Mouse (Mus musculus): ENCODE measurements at regions not wholly inside any gene's neighbourhood (a gene's known extent, or its start where the extent isn't known, plus 50 kb on each side); places are given as distances from the start of the nearest gene placed in this dataset.

DNA sequence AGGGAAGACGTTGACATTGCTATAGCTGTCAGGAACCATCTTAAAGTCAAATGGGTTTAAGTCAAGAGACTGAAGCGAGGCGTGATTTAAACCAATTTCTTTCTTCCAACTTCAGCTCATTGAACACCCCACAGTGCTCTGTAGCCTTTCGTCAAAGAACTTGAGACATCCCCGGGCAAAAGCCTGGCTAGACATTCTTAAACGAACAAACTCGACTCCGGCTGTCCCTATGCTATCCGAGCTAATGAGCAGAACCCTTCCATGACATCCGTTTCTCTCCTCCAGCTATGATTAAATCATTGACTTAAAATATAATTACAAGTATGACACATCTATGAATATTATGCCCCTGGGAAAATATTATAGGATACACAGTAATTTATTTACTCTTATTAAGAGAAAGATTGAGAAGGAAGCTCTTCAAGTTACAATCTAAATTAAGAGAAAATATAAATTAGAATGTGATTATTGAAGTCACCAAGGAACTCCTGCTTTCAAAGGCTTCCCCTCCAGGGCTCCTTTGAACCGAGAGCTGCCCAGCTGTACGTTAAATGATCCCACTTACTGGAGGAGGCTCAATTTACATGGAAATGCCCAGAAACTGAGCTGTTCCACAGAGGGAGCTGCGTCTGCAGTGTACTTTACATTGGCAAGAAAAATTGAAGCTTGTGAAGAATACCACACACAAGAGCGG, 253.2 kb downstream of the Pax3 start:
- H3K4me1 ChIP-seq (ENCODE audit: control insufficient read depth, insufficient read depth, low read length), result no peaks in the 10 kb centered on the region
- TF ChIP-seq CTCF (IDR thresholded peaks at IDR 0.05; ENCODE audit: low read depth, low read length) (no peak), POLR2A (IDR thresholded peaks at IDR 0.05; ENCODE audit: borderline replicate concordance, low read depth, low read length) (no peak)
- no peak overlapping the region for H3K4me3 ChIP-seq (ENCODE audit: insufficient read depth, low read length)
- no peak overlapping the region for H3K27ac ChIP-seq (ENCODE audit: insufficient read depth, low read depth, low read length)

DNA sequence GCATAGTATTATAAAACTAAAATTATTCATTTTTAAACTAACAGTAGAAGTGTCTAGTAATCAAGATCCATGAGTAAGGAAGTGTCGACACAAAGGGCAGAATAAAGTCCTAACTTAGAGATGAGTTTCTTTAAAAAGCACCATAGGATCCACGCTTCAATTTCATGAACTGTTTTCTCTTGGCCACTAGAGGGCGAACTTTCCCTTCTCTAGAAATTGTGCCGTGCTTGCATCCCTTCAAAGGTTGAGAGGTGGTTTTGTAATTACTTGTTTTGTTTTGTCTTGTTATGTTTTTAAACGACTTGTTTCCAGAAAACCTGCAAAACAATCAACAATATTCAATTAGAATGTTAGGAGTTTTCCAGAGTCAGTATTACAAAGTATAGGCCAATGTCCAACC, 253.8 kb downstream of the Pax3 start:
- TF ChIP-seq CTCF (IDR thresholded peaks at IDR 0.05; ENCODE audit: low read depth, low read length) (no peak), POLR2A (IDR thresholded peaks at IDR 0.05; ENCODE audit: borderline replicate concordance, low read depth, low read length) (no peak)
- no peaks in the 10 kb centered on the region for H3K4me1 ChIP-seq (ENCODE audit: control insufficient read depth, insufficient read depth, low read length)
- no peak overlapping the region for H3K27ac ChIP-seq (ENCODE audit: insufficient read depth, low read depth, low read length)
- no peak overlapping the region for H3K4me3 ChIP-seq (ENCODE audit: insufficient read depth, low read length)

DNA sequence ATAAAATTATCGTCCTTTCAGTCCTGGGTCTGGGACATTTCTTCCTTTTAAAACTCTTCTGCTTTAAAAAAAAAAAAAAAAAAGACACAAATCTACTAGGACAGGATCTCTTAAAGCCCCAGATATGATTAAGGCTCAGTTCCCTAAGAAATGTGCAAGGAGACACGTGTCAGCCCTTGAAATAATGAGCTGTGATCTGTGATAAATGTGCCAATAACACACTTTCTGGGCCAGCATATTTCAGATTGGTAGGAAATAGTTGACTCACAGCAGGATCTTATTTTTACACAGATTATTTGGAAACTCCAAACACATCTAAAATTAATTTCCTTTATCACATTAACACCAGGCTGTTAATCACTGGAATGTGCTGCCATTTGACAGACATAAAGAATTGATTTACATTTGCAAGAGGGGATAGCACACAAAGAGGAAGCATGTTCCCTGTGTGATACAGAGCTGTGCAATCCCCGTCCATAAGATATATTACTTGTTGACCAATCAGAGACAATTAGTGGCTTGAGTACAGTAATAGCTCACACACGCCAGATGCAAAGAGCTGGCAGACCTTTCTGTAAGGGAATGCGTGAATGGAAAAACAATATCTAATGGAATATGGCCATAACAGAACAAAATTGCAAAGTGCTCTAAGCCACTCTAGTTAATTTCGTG, 263.7 kb downstream of the Pax3 start:
- Histone ChIP-seq H3K4me3 (ENCODE audit: insufficient read depth, low read length) (no peak overlapping the region), H3K4me1 (ENCODE audit: control insufficient read depth, insufficient read depth, low read length) (no peaks in the 10 kb centered on the region), H3K27ac (ENCODE audit: insufficient read depth, low read depth, low read length) (no peak overlapping the region)
- no peak for TF ChIP-seq CTCF (IDR thresholded peaks at IDR 0.05; ENCODE audit: low read depth, low read length)
- TF ChIP-seq POLR2A (IDR thresholded peaks at IDR 0.05; ENCODE audit: borderline replicate concordance, low read depth, low read length), result no peak

DNA sequence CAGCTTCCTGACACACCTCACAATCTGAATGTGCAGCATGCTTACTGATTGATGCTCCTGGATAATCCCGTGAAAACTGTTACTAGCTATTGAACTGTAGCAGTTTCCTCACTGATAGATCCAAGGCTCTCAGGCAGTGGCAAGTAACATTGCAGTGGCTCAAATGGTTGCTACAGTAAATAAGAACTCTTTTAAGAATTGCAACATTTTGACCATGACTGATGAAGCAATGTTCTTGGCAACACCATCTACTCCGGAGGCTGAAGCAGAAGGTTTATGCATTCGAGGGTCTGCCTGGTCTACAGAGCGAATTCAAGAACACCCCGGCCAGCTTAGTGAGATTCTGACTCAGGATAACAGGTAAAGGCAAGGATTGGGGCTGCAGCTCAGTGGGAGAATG, 264.7 kb downstream of the Pax3 start:
- Histone ChIP-seq H3K27ac (ENCODE audit: insufficient read depth, low read depth, low read length) (no peak overlapping the region), H3K4me1 (ENCODE audit: control insufficient read depth, insufficient read depth, low read length) (no peaks in the 10 kb centered on the region), H3K4me3 (ENCODE audit: insufficient read depth, low read length) (no peak overlapping the region)
- TF ChIP-seq CTCF (IDR thresholded peaks at IDR 0.05; ENCODE audit: low read depth, low read length) (no peak), POLR2A (IDR thresholded peaks at IDR 0.05; ENCODE audit: borderline replicate concordance, low read depth, low read length) (no peak)

DNA sequence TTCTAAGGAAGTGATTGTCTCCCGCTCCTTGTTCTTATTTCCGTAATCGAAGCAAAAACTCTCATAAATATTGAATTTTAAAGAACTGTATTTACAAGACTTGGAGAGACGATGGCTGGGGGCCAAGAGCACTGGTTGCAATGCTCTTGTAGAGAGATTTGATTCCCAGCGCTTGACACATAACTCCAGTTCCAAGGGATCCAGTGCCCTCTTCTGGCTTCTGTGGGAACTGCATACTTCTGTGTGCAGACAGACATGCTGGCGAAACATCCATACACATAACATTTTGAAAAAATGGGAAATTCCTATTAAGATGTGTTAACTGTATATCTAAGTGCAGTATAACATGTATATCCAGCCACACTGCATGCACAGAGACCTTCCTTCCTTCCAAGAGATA, 266.3 kb downstream of the Pax3 start:
- H3K4me3 ChIP-seq (ENCODE audit: insufficient read depth, low read length), result no peak overlapping the region
- no peaks in the 10 kb centered on the region for H3K4me1 ChIP-seq (ENCODE audit: control insufficient read depth, insufficient read depth, low read length)
- H3K27ac ChIP-seq (ENCODE audit: insufficient read depth, low read depth, low read length), result no peak overlapping the region
- no peak for TF ChIP-seq POLR2A (IDR thresholded peaks at IDR 0.05; ENCODE audit: borderline replicate concordance, low read depth, low read length)
- no peak for TF ChIP-seq CTCF (IDR thresholded peaks at IDR 0.05; ENCODE audit: low read depth, low read length)

DNA sequence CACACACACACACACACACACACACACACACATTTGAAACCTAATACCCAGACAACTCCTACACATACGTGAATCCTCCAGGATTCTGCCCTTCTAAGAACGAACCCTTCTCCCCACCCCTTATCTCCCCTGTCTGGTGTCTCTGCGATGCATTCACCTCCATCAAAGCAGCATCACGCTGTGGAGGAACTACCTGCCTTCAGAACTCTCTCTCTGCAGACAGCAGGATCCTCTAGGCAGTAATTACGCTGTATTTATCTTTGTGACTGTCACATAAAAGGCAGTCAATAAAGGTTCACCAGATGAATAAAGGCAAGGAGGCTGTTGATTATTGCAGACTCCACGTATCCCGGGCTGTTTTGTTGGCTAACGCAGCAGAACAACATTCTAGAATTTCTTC, 267.4 kb downstream of the Pax3 start:
- Histone ChIP-seq H3K4me1 (ENCODE audit: control insufficient read depth, insufficient read depth, low read length) (no peaks in the 10 kb centered on the region), H3K27ac (ENCODE audit: insufficient read depth, low read depth, low read length) (no peak overlapping the region), H3K4me3 (ENCODE audit: insufficient read depth, low read length) (no peak overlapping the region)
- TF ChIP-seq CTCF (IDR thresholded peaks at IDR 0.05; ENCODE audit: low read depth, low read length) (no peak), POLR2A (IDR thresholded peaks at IDR 0.05; ENCODE audit: borderline replicate concordance, low read depth, low read length) (no peak)

DNA sequence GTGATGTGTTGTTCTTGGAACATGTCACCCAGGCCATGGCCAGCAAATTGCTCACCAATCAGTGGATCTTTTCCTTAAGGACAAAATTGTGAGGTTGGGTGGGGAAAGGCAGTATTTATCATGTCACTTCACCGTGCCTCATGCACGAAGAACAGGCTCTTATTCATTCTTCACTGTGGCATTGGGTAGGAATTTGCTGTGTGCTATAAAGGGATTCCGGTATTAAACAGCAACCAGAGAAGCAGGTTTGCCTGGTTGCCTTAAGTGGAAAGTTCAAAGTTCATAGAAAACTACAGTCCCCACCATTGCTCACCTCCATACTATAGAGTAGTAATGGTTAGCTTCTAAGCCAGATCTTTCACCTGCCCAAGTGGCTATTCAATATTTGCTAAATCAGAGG, 270.8 kb downstream of the Pax3 start:
- Histone ChIP-seq H3K4me3 (ENCODE audit: insufficient read depth, low read length) (no peak overlapping the region), H3K27ac (ENCODE audit: insufficient read depth, low read depth, low read length) (no peak overlapping the region), H3K4me1 (ENCODE audit: control insufficient read depth, insufficient read depth, low read length) (no peaks in the 10 kb centered on the region)
- TF ChIP-seq CTCF (IDR thresholded peaks at IDR 0.05; ENCODE audit: low read depth, low read length) (no peak), POLR2A (IDR thresholded peaks at IDR 0.05; ENCODE audit: borderline replicate concordance, low read depth, low read length) (no peak)

DNA sequence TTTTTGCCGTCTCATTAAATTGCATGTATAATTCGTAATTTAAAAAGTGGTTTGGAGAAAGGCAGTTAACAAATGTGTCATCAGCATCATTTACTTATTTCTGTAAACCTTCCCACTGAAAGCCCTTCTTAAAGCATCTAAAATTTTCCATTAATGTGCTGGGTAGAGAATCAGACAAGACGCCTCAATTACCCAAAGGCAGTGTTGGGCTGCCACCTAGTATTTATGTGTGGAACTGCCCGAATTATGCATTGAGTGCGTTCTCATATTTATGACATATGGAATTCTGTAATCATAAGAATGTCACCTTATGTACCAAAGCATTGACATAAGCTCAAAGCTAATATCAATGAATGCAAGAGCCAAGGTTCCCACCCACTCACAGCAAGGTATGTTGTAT, 300.7 kb downstream of the Pax3 start:
- TF ChIP-seq POLR2A (IDR thresholded peaks at IDR 0.05; ENCODE audit: borderline replicate concordance, low read depth, low read length), result no peak
- TF ChIP-seq CTCF (IDR thresholded peaks at IDR 0.05; ENCODE audit: low read depth, low read length), result no peak
- Histone ChIP-seq H3K27ac (ENCODE audit: insufficient read depth, low read depth, low read length) (no peak overlapping the region), H3K4me3 (ENCODE audit: insufficient read depth, low read length) (no peak overlapping the region), H3K4me1 (ENCODE audit: control insufficient read depth, insufficient read depth, low read length) (no peaks in the 10 kb centered on the region)

DNA sequence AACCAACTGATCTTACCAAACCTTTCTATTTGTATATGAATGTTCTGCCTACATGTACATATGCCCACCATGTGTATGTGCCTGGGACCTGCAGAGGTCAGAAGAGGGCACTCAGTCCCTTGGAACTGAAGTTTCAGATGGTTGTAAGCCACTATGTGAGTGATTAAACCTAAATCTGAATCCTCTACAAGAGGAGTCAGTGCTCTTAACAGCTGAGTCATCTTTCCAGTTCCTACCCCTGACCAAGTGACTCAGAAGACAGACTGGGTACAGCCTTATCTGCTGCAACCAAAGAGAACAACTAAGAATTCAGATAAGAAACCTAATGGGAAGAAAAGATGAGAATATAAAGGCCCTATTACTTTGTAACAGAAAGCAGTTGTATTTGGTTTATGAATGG, 317.9 kb downstream of the Pax3 start:
- no peak overlapping the region for H3K4me3 ChIP-seq (ENCODE audit: insufficient read depth, low read length)
- H3K4me1 ChIP-seq (ENCODE audit: control insufficient read depth, insufficient read depth, low read length), result no peaks in the 10 kb centered on the region
- TF ChIP-seq POLR2A (IDR thresholded peaks at IDR 0.05; ENCODE audit: borderline replicate concordance, low read depth, low read length) (no peak), CTCF (IDR thresholded peaks at IDR 0.05; ENCODE audit: low read depth, low read length) (no peak)
- no peak overlapping the region for H3K27ac ChIP-seq (ENCODE audit: insufficient read depth, low read depth, low read length)

DNA sequence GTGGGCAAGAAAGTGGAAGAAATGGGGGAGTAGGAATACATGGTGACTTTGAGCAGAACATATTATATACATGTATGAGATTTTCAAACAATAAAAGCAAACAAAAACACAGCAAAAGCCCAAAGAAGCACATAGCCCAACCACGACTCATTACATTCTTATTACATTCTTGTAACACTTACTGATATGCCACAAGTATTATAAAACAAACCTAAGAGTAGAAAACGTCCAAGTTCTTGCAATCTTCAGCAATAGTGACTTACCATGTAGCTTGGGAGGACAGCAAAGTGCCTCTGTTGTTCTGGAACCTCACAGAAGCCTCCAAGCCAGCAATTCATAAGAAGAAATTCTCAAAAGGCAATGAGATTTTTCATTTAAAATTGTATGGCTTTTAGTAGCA, 326.8 kb downstream of the Pax3 start:
- Histone ChIP-seq H3K4me1 (ENCODE audit: control insufficient read depth, insufficient read depth, low read length) (no peaks in the 10 kb centered on the region), H3K4me3 (ENCODE audit: insufficient read depth, low read length) (no peak overlapping the region), H3K27ac (ENCODE audit: insufficient read depth, low read depth, low read length) (no peak overlapping the region)
- TF ChIP-seq CTCF (IDR thresholded peaks at IDR 0.05; ENCODE audit: low read depth, low read length) (no peak), POLR2A (IDR thresholded peaks at IDR 0.05; ENCODE audit: borderline replicate concordance, low read depth, low read length) (no peak)

Measured in bone marrow macrophage, adult 2 months (primary cell).